Mouse (Mus musculus) cerebellum, postnatal 4 days (tissue): ENCODE results near the gene Fgd2.
A peak's percentile ranks its signal among the peaks of the same experiment; 100 is the strongest.
"Not testable (repeated sequence)": the region's sequence is repeated elsewhere in the genome, so short reads cannot be mapped to it uniquely, and the experiment has no call there.

Experiments
- DNase-seq, 2 experiments: peaks; one replicate each; pipeline ENCODE4 v3.0.0; 2022; ENCODE audit warnings: low spot score in 2 of 2, mixed read lengths in 1 of 2

The Fgd2 gene

GRCm38 (mm10) chr17:29361982-29362691, 1.4 kb downstream of the Fgd2 start:
- DNase-seq: no peak

DNA sequence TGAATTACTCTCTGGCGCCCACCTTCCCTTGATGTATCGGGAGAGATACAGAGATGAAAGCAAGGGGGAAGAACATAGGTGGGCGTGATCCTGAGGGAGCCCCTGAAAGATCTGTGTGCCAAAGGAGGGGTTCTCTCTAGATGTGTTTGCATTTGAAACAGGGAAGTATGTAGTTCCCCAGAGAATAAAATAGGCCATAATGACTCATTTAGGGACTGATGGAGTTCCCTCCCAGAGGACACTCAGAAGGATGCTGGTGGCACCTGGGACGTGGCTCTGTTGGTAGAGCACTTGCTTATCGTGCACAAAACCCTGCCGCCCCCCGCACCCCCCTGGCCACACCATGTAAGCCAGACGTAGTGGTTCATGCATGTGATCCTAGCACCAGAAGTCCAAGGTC, 2.4 kb downstream of the Fgd2 start:
- no peak for DNase-seq

- DNase-seq: no peak
Observed at GRCm38 (mm10) chr17:29365105-29365621, 4.4 kb downstream of the Fgd2 start.

GRCm38 (mm10) chr17:29368726-29369125, 8.0 kb downstream of the Fgd2 start:
- DNase-seq: no peak

- DNase-seq: peak; percentile 94 to 97
Observed at GRCm38 (mm10) chr17:29370984-29371723, 10.4 kb downstream of the Fgd2 start.

DNA sequence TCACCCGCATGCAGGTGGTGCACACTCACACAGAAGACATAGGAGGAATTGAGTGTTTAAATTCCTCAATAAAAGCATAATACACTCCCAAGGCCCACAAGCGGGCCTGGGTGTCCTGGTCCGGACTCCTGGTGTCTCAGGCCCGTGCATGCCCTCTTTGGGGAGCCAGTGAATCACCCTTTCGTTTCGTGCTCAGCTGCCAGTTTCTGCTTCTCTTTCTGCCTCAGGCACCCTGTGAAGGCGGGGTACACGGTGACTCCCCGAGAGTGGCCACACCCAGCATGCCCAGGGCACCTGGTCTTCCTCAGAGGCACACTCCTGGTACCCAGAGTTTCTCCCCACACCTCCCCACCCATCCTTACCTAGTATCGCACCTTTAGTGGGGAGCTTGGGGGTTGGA, 15.2 kb downstream of the Fgd2 start:
- no peak for DNase-seq

DNA sequence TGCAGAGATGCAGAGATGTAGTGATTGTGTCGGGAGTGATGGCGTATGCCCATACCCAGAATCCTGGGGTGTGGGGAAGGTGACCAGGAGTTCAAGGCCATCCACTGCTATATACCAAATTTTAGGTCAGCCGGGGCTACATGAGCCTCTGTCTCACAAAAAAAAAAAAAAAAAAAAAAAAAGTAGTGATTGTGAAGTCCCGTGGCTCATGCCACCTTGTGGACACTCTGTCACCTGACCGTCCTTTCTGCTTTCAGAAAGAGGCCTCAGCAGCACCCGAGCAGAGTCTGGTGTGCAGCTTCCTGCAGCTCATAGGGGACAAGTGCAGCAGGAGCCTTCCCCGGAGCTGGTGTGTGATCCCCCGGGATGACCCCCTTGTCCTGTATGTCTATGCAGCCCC, 17.3 kb downstream of the Fgd2 start:
- DNase-seq: no peak

- DNase-seq: no peak
Observed at GRCm38 (mm10) chr17:29380241-29380640, 19.5 kb downstream of the Fgd2 start.

DNA sequence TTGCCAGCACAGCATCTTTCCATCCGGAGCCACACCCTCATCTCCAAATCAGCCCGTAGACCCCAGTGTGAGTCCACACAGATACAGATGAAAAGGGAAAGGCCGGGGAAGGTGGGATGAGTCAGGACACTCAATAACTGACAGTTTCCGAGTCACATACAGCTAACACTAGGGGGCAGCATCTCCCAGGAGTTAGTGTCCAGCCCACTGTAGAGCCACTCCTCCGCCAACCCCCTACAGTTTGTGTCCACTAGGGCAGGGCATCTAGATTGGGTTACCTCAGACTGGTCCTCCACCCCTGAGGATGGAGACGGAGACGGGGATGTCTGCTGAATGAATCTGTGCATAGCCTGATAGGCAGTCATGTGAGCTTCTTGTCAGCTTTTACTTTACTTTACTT, 20.8 kb downstream of the Fgd2 start:
- peak in 1 of 2 experiments; percentile 55 for DNase-seq

DNA sequence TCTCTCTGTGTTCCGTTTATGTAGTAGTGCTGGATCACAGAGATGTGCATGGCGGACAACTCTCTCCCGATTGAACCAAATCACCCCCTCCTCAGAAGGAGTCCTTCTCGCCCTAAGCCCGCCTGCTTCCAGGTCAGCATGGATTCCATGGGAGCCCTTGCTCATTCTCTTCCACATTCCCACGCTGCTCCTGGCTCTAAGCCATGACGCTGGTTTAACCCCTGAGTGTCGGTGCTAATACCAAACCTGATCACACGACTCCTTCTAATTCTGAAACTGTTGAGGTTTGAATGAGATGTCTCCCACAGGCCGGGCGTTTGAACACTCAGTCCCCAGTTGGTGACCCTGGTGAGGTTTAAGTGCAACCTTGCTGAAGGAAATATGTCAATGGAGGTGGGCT, 21.7 kb downstream of the Fgd2 start:
- DNase-seq: no peak

- DNase-seq: no peak
Observed at GRCm38 (mm10) chr17:29383923-29384322, 23.2 kb downstream of the Fgd2 start.

- DNase-seq: no peak
Observed at GRCm38 (mm10) chr17:29384850-29385438, 24.2 kb downstream of the Fgd2 start.

DNA sequence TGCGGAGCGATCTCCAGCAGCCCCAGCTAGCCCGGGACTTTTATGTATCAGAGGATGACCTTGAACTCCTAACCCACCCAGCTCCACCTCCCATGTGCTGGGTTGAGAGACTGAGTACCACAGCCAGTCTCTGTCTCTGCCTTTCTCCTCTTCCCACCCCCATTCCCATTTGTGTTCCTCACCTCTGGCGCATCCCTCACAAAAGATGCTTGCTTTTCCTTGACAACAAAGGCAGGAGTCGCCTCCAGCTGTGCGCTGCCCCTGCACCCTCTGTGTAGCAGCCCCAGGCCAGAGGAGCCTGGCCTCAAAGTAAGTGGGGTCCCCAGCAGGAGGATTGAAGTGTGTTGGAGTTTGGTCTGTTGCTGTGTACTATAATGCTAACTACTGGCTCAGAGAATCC, 25.0 kb downstream of the Fgd2 start:
- DNase-seq: no peak

DNA sequence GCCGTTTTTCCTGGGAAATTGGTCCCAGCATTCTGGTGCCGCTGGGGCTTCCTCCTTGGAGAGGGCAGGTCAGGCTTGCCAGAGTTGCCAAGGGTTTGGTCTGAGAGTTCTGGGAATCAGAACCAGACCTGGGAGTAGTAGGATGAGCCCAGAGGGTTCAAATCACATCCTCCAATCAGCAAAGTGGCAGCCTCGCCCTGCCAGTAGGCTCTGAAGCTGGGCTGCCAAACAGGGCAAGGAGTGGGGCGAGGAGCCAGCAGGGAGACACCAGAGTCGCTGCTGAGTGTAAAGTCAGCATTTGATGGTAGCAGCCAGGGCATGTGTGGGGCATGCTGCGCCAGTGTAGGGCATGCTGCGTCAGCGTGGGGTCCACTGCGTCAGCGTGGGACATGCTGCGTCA, 28.3 kb downstream of the Fgd2 start:
- DNase-seq: peak in 1 of 2 experiments; percentile 34

DNA sequence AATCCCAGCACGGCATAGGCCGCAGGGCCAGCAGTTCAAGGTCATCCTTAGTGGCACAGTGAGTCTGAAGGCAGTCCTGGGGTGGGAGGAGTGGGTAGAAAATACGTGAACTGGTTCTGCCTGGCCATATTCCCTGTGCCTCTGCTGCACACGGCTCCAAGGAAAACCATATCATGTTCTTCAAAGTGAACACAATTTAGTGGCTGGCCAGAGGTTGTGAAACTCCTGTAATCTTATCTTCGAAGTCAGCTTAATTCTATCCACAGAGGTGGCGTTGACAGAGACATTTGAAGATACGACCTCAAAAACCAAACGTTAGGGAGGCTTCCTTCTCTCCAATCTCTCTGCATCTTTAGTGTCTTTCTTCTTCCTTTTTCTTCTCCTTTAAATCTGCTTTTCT, 30.6 kb downstream of the Fgd2 start:
- DNase-seq: no peak

DNA sequence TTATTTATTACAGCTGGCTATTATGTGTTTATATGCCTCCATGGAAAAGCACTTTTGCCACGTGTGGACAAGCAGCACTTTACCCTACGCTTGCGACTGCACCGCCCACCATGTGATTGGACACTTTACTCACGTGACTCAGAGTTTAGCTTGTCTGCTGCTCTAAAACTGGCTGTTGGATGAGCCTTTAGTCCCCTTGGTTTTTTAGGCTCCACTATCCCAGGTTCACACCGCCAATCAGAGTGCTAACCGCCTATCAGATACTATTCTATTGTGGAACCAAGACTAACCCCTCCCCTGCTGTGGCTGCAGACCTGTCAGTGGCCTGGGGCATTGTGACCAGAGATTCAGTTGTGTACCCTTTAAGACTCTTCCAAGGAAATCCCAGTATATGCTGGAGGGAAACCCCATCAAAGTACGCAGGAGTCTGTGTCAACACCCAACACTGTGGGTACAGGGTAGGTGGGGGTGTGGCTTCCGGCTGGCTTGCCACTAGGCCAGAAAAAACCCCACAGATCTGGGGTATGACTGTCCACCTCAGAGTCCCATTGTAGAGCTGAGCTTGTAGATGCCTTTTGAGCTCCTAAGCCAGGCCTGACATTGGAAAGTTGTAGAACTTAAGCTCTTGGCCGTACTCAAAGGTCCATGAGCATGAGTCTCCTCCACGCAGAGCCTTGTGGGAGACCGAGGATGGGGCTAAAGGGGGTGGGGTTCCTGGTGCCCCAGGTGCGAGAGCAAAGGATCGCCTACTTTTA, 32.8 kb downstream of the Fgd2 start:
- DNase-seq: no peak

GRCm38 (mm10) chr17:29394106-29394760, 33.5 kb downstream of the Fgd2 start:
- DNase-seq: no peak

DNA sequence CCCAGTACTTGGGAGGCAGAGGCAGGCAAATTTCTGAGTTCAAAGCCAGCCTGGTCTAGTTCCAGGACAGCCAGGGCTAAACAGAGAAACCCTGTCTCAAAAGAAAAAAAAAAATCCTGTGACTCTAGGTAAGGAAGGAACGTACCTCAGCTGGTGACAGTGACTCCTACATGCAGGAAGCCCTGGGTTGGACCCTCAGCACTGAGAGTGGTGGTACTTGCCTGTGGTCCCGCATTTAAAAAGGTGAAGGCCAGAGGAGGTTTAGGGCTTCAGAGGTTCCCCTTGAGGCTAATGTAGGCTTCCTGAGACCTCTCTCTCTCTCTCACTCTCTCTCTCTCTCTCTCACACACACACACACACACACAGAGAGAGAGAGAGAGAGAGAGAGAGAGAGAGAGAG, 34.0 kb downstream of the Fgd2 start:
- DNase-seq: not testable (repeated sequence)

DNA sequence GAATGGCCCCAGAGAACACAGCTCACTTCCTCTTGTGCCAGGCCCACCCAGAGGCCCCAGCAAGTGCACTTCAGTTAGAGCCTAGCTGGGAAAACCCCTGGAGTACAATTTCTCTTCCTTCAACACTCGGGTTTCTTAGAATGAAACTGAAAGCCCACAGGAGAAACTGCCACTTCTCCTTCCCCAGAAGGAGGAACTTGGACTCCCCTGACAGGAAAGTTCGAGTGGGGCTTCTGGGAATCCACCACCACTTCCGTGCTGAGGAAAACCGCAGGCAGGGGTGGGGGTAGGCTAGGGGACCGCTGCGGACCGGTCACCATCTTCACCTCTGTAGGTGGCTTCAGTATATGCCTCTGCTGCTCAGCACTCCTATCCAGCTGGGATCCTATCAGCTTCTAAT, 34.7 kb downstream of the Fgd2 start:
- no peak for DNase-seq

DNA sequence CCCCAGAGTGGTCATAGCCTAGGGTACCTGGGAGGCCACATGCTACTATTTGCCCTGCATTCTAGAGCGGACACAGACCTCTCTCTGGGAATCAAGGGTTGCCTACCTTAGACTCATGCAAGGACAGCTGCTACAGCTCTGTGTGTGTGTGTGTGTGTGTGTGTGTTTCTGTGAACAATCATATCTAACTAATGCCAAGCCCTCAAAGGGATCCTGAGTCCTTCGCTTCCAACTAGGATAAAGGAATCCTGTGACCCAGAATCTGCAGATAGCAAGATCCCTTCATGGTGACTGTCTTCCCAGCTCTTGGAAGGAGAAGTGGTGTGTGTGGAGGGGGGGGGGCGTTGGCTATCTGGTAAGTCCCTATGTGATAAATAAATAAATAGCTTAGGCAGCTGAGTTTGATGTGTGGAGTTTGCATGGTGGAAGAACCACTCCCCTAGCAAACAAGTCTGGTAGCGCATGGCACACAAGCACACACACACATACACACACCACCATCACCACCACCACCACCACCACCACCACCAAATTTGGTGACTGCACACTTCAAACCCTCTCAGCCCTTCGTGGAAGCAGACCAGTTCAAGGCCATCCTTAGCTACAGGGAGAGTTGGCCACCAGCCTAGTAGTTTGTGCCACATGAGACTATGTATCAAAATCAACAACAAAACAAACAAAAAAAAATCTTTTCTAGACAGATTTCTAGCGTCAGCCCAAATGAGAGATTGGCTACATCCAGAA, 35.5 kb downstream of the Fgd2 start:
- no peak for DNase-seq

DNA sequence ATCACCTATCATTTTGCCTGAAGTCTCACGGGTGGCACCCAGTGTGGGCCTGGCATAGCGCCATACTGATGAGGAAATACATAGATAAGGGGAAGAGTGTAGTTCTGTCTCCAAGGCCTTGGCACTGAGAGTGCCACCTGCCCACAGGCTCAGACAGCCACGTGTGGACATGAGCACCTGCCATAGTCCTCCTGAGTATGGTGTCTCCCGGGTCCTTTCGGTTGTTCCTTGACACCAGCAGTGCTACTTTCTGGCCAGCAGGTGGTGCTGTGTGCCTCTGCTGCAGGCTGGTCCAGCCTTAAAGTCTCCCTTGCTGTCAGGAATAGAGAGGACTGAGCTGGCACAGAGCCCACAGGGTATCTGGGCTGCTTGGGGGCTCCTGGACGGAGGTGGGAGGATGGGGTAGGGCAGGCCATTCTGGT, 36.1 kb downstream of the Fgd2 start:
- peak; percentile 59 to 84 for DNase-seq
